Mouse (Mus musculus) heart, postnatal 0 days (tissue): ENCODE data around the gene Pou3f3. TPM values are rescaled to one million over a fixed set of nuclear protein-coding genes. Genes with fewer than 3 reads are reported as not detected.
A peak's percentile ranks its signal among the peaks of the same experiment; 100 is the strongest.

ENCODE experiments used
- ATAC-seq: fragments of 200-750 bp; cut with Nextera tagmentation; 2 replicates; pipeline ENCODE4 v1.8.0; 2017; ENCODE audit warnings: low read depth, moderate number of reproducible peaks, moderate library complexity; ENCODE audit not compliant: insufficient read depth
- DNase-seq: peaks from one replicate; pipeline ENCODE4 v3.0.0-alpha.2; 2016; ENCODE audit warnings: low spot score
- H3K27ac ChIP-seq: fragments of 300-500 bp; sonication (generic); 2 replicates; pipeline ENCODE4 v1.5.1; 2014; ENCODE audit warnings: low read depth, mild to moderate bottlenecking
- H3K27me3 ChIP-seq: fragments of 300-500 bp; sonication (generic); 2 replicates; pipeline ENCODE4 v1.6.1; 2014; ENCODE audit warnings: low read length, mixed read lengths; ENCODE audit not compliant: control insufficient read depth, insufficient read depth
- H3K36me3 ChIP-seq: fragments of 300-500 bp; sonication (generic); replicated peaks from 2 replicates; pipeline ENCODE4 v1.6.1; 2014; ENCODE audit warnings: low read length, mixed read lengths; ENCODE audit not compliant: control insufficient read depth, insufficient read depth
- H3K4me1 ChIP-seq: fragments of 300-500 bp; sonication (generic); 2 replicates; pipeline ENCODE4 v1.6.1; 2014; ENCODE audit warnings: antibody characterized with exemption; ENCODE audit not compliant: control insufficient read depth, insufficient read depth
- H3K4me2 ChIP-seq: fragments of 300-500 bp; sonication (generic); 2 replicates; pipeline ENCODE4 v1.6.1; 2014; ENCODE audit warnings: low read depth, mild to moderate bottlenecking, low read length, moderate library complexity
- H3K4me3 ChIP-seq: fragments of 300-500 bp; sonication (generic); 2 replicates; pipeline ENCODE4 v1.5.1; 2014; ENCODE audit warnings: low read depth, low read length
- H3K9ac ChIP-seq: fragments of 300-500 bp; sonication (generic); replicated peaks from 2 replicates; pipeline ENCODE4 v1.6.1; 2014; ENCODE audit warnings: low read depth, low read length, mixed read lengths
- H3K9me3 ChIP-seq: fragments of 300-500 bp; sonication (generic); replicated peaks from 2 replicates; pipeline ENCODE4 v1.6.1; 2016; ENCODE audit warnings: low read length; ENCODE audit not compliant: control insufficient read depth
- CTCF ChIP-seq: IDR thresholded peaks from 2 replicates; pipeline ENCODE4 v1.5.1; 2016; ENCODE audit warnings: antibody characterized with exemption, control low read depth, low read depth
- EP300 ChIP-seq: IDR thresholded peaks from 2 replicates; pipeline ENCODE4 v1.6.1; 2016; ENCODE audit warnings: antibody characterized with exemption, low read depth
- WGBS: fragments of 180-500 bp; shearing (Covaris S2); extraction: QIAGEN DNeasy Blood & Tissue Kit; methylation state at CpG from one replicate; pipeline ENCODE4 v1.1.7; 2014; 5-methylcytosine and 5-hydroxymethylcytosine counted together
- polyA plus RNA-seq: library from polyadenylated mRNA; unstranded; fragments of >200 nt; fragmentation: Nextera tagmentation; extraction: Ambion mirVana; gene quantifications from 2 replicates; pipeline ENCODE4 v1.2.1, GENCODE M21; 2015
- total RNA-seq: library from RNA; depleted of rRNA; stranded (reverse); fragments of >200 nt; gene quantifications from 2 replicates; pipeline ENCODE4 v1.2.3, GENCODE M21; 2014; ENCODE audit warnings: low replicate concordance

Pou3f3 gene
- total and polyA plus RNA-seq, 2 experiments from 2014 or later = not detected

DNA sequence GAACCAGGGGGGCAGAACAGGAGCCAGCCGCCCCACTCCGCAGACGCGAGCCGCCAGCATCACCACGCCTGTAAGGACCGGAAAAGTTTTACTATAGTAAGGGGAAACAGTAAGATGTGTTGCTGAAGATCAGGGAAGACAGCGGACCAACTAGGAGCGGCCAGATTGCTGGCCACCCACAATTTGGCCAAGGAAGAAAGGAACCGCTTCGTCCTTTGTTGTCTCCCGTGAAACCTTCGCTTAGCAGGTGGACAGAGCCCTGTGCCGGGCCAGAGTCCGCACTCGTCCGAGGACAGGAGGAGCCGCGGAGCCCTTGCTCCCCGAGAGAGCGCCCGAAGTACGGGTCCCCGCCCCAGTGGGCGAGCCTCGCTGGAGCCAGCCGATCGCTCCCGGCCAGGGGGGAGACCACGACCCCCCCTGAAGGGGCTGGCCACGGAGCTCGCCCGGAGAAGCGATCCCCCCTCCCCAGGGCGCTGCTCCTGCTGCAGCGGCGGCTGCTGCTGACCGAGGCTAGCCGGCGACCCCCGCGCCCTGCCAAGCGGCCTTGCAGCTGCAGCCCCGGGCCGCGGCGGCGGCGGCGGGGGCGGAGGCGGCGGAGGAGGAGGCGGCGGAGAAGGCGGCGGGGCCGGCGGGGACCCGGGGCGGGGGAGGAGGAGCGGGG, 933 bp downstream of the Pou3f3 start:
- no peaks in the 10 kb centered on the region for H3K36me3 ChIP-seq
- TF ChIP-seq EP300 = no peak
- no peak for TF ChIP-seq CTCF
- peak overlapping the region; percentile 53 for H3K4me3 ChIP-seq
- H3K27me3 ChIP-seq = peaks cover 94% of the 10 kb centered on the region
- ATAC-seq = no peak
- H3K9ac ChIP-seq = no peak overlapping the region
- H3K4me1 ChIP-seq = peaks cover 20% of the 10 kb centered on the region
- H3K9me3 ChIP-seq = no peaks in the 10 kb centered on the region
- H3K27ac ChIP-seq = no peak overlapping the region
- no peak for DNase-seq
- under 1% methylated on average over 40 of the region's 62 CpGs for WGBS
- peak overlapping the region; percentile 83 for H3K4me2 ChIP-seq

- Histone ChIP-seq H3K36me3 (no peaks in the 10 kb centered on the region), H3K27ac (no peak overlapping the region), H3K4me1 (peaks cover 20% of the 10 kb centered on the region), H3K4me2 (peak overlapping the region; percentile 83), H3K4me3 (peak overlapping the region; percentile 53), H3K27me3 (peaks cover 94% of the 10 kb centered on the region), H3K9me3 (no peaks in the 10 kb centered on the region), H3K9ac (no peak overlapping the region)
- TF ChIP-seq CTCF (no peak), EP300 (no peak)
- ATAC-seq = no peak
- 2% methylated on average over 42 of the region's 58 CpGs for WGBS
- no peak for DNase-seq
These were observed 1.8 kb downstream of the Pou3f3 start for GRCm38 (mm10) chr1:42697321-42697755.

- Histone ChIP-seq H3K4me1 (peaks cover 20% of the 10 kb centered on the region), H3K4me2 (peak overlapping the region; percentile 83), H3K9me3 (no peaks in the 10 kb centered on the region), H3K9ac (no peak overlapping the region), H3K27me3 (peaks cover 92% of the 10 kb centered on the region), H3K4me3 (peak overlapping the region; percentile 53), H3K36me3 (no peaks in the 10 kb centered on the region), H3K27ac (no peak overlapping the region)
- TF ChIP-seq EP300 (no peak), CTCF (no peak)
- ATAC-seq = no peak
- under 1% methylated on average over 79 of the region's 80 CpGs for WGBS
- no peak for DNase-seq
These were observed 2.4 kb downstream of the Pou3f3 start for GRCm38 (mm10) chr1:42697756-42698583.

- Histone ChIP-seq H3K4me2 (peak overlapping the region; percentile 83), H3K36me3 (no peaks in the 10 kb centered on the region), H3K4me1 (peaks cover 20% of the 10 kb centered on the region), H3K27me3 (peaks cover 92% of the 10 kb centered on the region), H3K4me3 (peak overlapping the region; percentile 53), H3K9me3 (no peaks in the 10 kb centered on the region), H3K9ac (no peak overlapping the region), H3K27ac (no peak overlapping the region)
- TF ChIP-seq CTCF (no peak), EP300 (no peak)
- WGBS = 2% methylated on average over 35 of the region's 57 CpGs
- no peak for ATAC-seq
- DNase-seq = no peak
These were observed 3.2 kb downstream of the Pou3f3 start for GRCm38 (mm10) chr1:42698584-42699333.

- Histone ChIP-seq H3K4me1 (peaks cover 20% of the 10 kb centered on the region), H3K27me3 (peaks cover 92% of the 10 kb centered on the region), H3K4me3 (no peak overlapping the region), H3K9ac (no peak overlapping the region), H3K27ac (no peak overlapping the region), H3K4me2 (no peak overlapping the region), H3K9me3 (no peaks in the 10 kb centered on the region), H3K36me3 (no peaks in the 10 kb centered on the region)
- no peak for ATAC-seq
- WGBS = 3% methylated on average over 19 of the region's 19 CpGs
- DNase-seq = no peak
- no peak for TF ChIP-seq EP300
These were observed 3.9 kb downstream of the Pou3f3 start for GRCm38 (mm10) chr1:42699471-42699871.
